In the genomic region with DNA sequence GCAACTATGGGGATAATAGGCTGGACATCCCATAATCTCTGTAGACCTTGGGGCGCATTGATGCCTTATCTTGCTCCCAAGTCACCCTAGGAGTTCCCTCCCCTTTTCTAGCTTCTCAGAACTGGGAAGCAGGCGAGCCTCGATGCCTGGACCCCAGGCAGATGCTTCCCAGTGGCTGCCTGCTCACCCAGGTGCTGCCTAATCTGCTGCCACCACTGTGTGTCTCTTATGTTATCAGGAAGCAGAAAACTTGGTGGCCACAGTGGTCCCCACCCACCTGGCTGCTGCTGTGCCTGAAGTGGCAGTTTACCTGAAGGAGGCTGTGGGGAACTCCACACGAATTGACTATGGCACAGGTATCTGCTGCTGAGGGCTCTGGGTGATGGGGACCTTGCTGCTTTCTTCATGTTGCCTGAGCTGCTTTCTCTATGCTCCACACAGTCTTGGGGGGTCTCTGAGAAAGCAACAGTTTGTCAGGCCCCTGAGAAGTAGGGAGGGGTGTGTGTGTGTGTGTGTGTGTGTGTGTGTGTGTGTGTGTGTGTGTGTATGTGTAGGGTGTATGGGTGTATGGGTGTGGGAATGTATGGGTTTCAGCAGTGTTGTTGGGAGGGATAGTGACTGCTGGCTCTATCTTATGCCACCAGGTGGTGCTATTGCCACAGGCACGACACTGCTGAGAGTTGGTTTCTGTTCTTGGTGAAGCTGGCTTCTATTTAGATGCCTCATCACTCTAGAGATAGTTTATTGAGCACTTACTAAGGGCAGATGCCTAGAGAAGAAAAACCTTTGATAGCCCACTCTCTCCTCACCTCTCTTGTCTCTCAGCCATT, we compare ENCODE assay signal across 8 mouse cellular contexts. TPM values are rescaled to one million over a fixed set of nuclear protein-coding genes. Genes with fewer than 3 reads are reported as not detected.
DNase-seq lines count a peak whose midpoint lies in the region; ATAC-seq and TF ChIP-seq lines count a peak whose summit lies in the region.

No protein-coding gene starts in this region.

- H3K4me3 ChIP-seq in testis, adult 2 months (ENCODE audit: control insufficient read depth, low read depth, low read length) = no peak overlapping the region
- no peak overlapping the region for H3K4me3 ChIP-seq in intestine, embryonic 15.5 days (replicated peaks)
- no peak overlapping the region for H3K4me3 ChIP-seq in midbrain, embryonic 11.5 days (ENCODE audit: low read depth, low read length)

- peak; percentile 69; the same call in 1 of the 2 replicates for TF ChIP-seq CTCF in testis, adult 2 months (IDR thresholded peaks at IDR 0.05; ENCODE audit: control insufficient read depth, insufficient read depth, insufficient replicate concordance, low read depth, low read length)

- ATAC-seq in intestine, embryonic 15.5 days = peak; percentile 83
- ATAC-seq in midbrain, embryonic 11.5 days (ENCODE audit: low FRiP score) = peak; percentile 48; the same call in 1 of the 2 replicates

- H3K9me3 ChIP-seq in intestine, embryonic 15.5 days = no peaks in the 10 kb centered on the region
- no peaks in the 10 kb centered on the region for H3K9me3 ChIP-seq in midbrain, embryonic 11.5 days (ENCODE audit: control insufficient read depth, low read length)

- H3K9ac ChIP-seq in intestine, embryonic 15.5 days = no peak overlapping the region
- no peak overlapping the region for H3K9ac ChIP-seq in midbrain, embryonic 11.5 days (ENCODE audit: low read length)

- peaks cover 9% of the 10 kb centered on the region for H3K36me3 ChIP-seq in testis, adult 2 months (ENCODE audit: control insufficient read depth, insufficient read depth, low read length)
- peaks cover 58% of the 10 kb centered on the region for H3K36me3 ChIP-seq in intestine, embryonic 15.5 days
- peaks cover 23% of the 10 kb centered on the region for H3K36me3 ChIP-seq in midbrain, embryonic 11.5 days (ENCODE audit: control insufficient read depth, insufficient read depth, low read length)

- H3K4me2 ChIP-seq in intestine, embryonic 15.5 days (replicated peaks) = no peak overlapping the region
- H3K4me2 ChIP-seq in midbrain, embryonic 11.5 days = no peak overlapping the region

- no peak overlapping the region for H3K27ac ChIP-seq in testis, adult 2 months (ENCODE audit: control insufficient read depth, insufficient read depth, low read depth, low read length)
- 0 out of 2 replicates have a peak overlapping the region, but pooled peaks have one; percentile 6 for H3K27ac ChIP-seq in intestine, embryonic 15.5 days
- no peak overlapping the region for H3K27ac ChIP-seq in midbrain, embryonic 11.5 days (ENCODE audit: low read depth, low read length)

- WGBS in intestine, embryonic 15.5 days = 52% methylated on average over 5 of the region's 5 CpGs
- WGBS in midbrain, embryonic 11.5 days = 51% methylated on average over 5 of the region's 5 CpGs

- TF ChIP-seq POLR2A in testis, adult 2 months (IDR thresholded peaks at IDR 0.05; ENCODE audit: control insufficient read depth, low read depth, low read length) = no peak

- intact Hi-C loops in left cerebral cortex, postnatal 4 days (cut with DNase I) = loop anchor here (5.0 to 10.0 kb wide), 2 partner anchors 357 to 499 kb away; no protein-coding TSS in a partner anchor

- H3K4me1 ChIP-seq in testis, adult 2 months (ENCODE audit: control insufficient read depth, insufficient read depth, low read length) = no peaks in the 10 kb centered on the region; the same call in 1 of the 2 replicates
- peaks cover 14% of the 10 kb centered on the region for H3K4me1 ChIP-seq in intestine, embryonic 15.5 days (replicated peaks)
- peaks cover 4% of the 10 kb centered on the region for H3K4me1 ChIP-seq in midbrain, embryonic 11.5 days (ENCODE audit: control insufficient read depth, insufficient read depth, low read length)

- DNase-seq in testis, postnatal 14 days (ENCODE audit: low spot score) = no peak
- peak; percentile 84 to 86 for DNase-seq in cerebellum, postnatal 14 days
- peak; percentile 64 to 79 for DNase-seq in frontal cortex, postnatal 36 days (ENCODE audit: low spot score in 2 of 2)
- peak; percentile 66 for DNase-seq in left cerebral cortex, postnatal 4 days
- peak; percentile 97 for DNase-seq in midbrain, embryonic 11.5 days (ENCODE audit: low spot score, missing footprints)
- DNase-seq in spleen, adult 18-20 months = peak; percentile 47 to 69

- H3K27me3 ChIP-seq in testis, adult 2 months (ENCODE audit: control insufficient read depth, insufficient read depth, low read length) = no peaks in the 10 kb centered on the region
- no peaks in the 10 kb centered on the region for H3K27me3 ChIP-seq in intestine, embryonic 15.5 days (replicated peaks)
- no peaks in the 10 kb centered on the region for H3K27me3 ChIP-seq in midbrain, embryonic 11.5 days (ENCODE audit: control insufficient read depth, insufficient read depth, low read length)

RNA-seq across cellular contexts. Expression of gene Ptpa, which starts 19.7 kb away (rescaled TPM):
- 87.3 and 106 TPM in 2 replicates for polyA plus RNA-seq in testis, adult 2 months (2012; rRNA removed)
- polyA plus RNA-seq in intestine, embryonic 15.5 days (2015; fragmentation: Nextera tagmentation; extraction: Ambion mirVana) = 117 and 120 TPM in 2 replicates
- total RNA-seq in left cerebral cortex, postnatal 4 days (2021) = 100 to 1,000 TPM; 145 to 153 TPM
- 50.7 and 54.3 TPM in 2 replicates for polyA plus RNA-seq in midbrain, embryonic 11.5 days (2014; fragmentation: Nextera tagmentation; extraction: Ambion mirVana)

RNA-seq across cellular contexts. Expression of gene Crat, which starts 19.9 kb away (rescaled TPM):
- polyA plus RNA-seq in testis, adult 2 months (2012; rRNA removed) = 591 and 623 TPM in 2 replicates
- 19.6 and 19.8 TPM in 2 replicates for polyA plus RNA-seq in intestine, embryonic 15.5 days (2015; fragmentation: Nextera tagmentation; extraction: Ambion mirVana)
- total RNA-seq in left cerebral cortex, postnatal 4 days (2021) = 10 to 100 TPM; 33.2 to 33.3 TPM
- 23.7 and 24.2 TPM in 2 replicates for polyA plus RNA-seq in midbrain, embryonic 11.5 days (2014; fragmentation: Nextera tagmentation; extraction: Ambion mirVana)

RNA-seq across cellular contexts. Expression of gene Ier5l, which starts 38.5 kb away (rescaled TPM):
- 2.2 and 2.8 TPM in 2 replicates for polyA plus RNA-seq in testis, adult 2 months (2012; rRNA removed)
- polyA plus RNA-seq in intestine, embryonic 15.5 days (2015; fragmentation: Nextera tagmentation; extraction: Ambion mirVana) = 1.3 and 1.6 TPM in 2 replicates
- total RNA-seq in left cerebral cortex, postnatal 4 days (2021) = 10 to 100 TPM; 10.8 to 13.2 TPM
- 4.9 and 5.0 TPM in 2 replicates for polyA plus RNA-seq in midbrain, embryonic 11.5 days (2014; fragmentation: Nextera tagmentation; extraction: Ambion mirVana)

RNA-seq across cellular contexts. Expression of gene Dolpp1, which starts 43.5 kb away (rescaled TPM):
- polyA plus RNA-seq in testis, adult 2 months (2012; rRNA removed) = 27.3 and 32.6 TPM in 2 replicates
- 44.5 and 50.9 TPM in 2 replicates for polyA plus RNA-seq in intestine, embryonic 15.5 days (2015; fragmentation: Nextera tagmentation; extraction: Ambion mirVana)
- total RNA-seq in left cerebral cortex, postnatal 4 days (2021) = 10 to 100 TPM; 41.1 to 43.9 TPM
- polyA plus RNA-seq in midbrain, embryonic 11.5 days (2014; fragmentation: Nextera tagmentation; extraction: Ambion mirVana) = 41.1 and 45.8 TPM in 2 replicates

Comparison
In these comparisons a context has a peak if more than half of its experiments do, and no peak if none do; other contexts are left out.
1. RNA of gene Crat, which starts 19.9 kb away (polyA plus RNA-seq): 591 to 623 TPM in testis, adult 2 months; 23.7 to 24.2 TPM in midbrain, embryonic 11.5 days and 19.6 to 19.8 TPM in intestine, embryonic 15.5 days; every median in the first group is over 10 times any median in the second.